Mouse (Mus musculus) embryonic fibroblast, embryonic 13.5 days (primary cell): ENCODE data around the gene Gm16181. TPM values are rescaled to one million over a fixed set of nuclear protein-coding genes. Genes with fewer than 3 reads are reported as not detected.

Experiments
- H3K27ac ChIP-seq: 2 replicates; pipeline ENCODE4 v1.5.1; 2012; ENCODE audit warnings: low read length, control low read depth, inconsistent platforms; ENCODE audit not compliant: insufficient read depth
- H3K4me1 ChIP-seq: 2 replicates; pipeline ENCODE4 v1.6.1; 2011; ENCODE audit warnings: low read length; ENCODE audit not compliant: control insufficient read depth, insufficient read depth
- H3K4me3 ChIP-seq: 2 replicates; pipeline ENCODE4 v1.5.1; 2011; ENCODE audit warnings: mild to moderate bottlenecking, control low read depth, low read length; ENCODE audit not compliant: insufficient read depth
- CTCF ChIP-seq: IDR thresholded peaks from 2 replicates; pipeline ENCODE4 v1.5.1; 2011; ENCODE audit warnings: mild to moderate bottlenecking, control low read depth, low read length, moderate library complexity, borderline replicate concordance; ENCODE audit not compliant: insufficient read depth
- POLR2A ChIP-seq: IDR thresholded peaks from 2 replicates; pipeline ENCODE4 v1.6.1; 2011; ENCODE audit warnings: low read depth, mild to moderate bottlenecking, control low read depth, low read length, moderate library complexity
- polyA plus RNA-seq: library from polyadenylated mRNA; stranded (reverse); fragments of >200 nt; gene quantifications from 2 replicates; pipeline ENCODE4 v1.2.4, GENCODE M21; 2011; ENCODE audit warnings: low read depth; ENCODE audit not compliant: missing spikeins, insufficient read length

Gm16181 gene
- polyA plus RNA-seq, 1 experiment = not detected

- Histone ChIP-seq H3K4me3 (no peak overlapping the region), H3K27ac (no peak overlapping the region), H3K4me1 (no peaks in the 10 kb centered on the region)
- TF ChIP-seq POLR2A (no peak), CTCF (no peak)
These were observed 46.9 kb downstream of the Gm16181 start for GRCm38 (mm10) chr17:35267399-35268086.

- Histone ChIP-seq H3K4me1 (no peaks in the 10 kb centered on the region), H3K27ac (no peak overlapping the region)
These were observed 49.2 kb downstream of the Gm16181 start for GRCm38 (mm10) chr17:35269653-35270347.

GRCm38 (mm10) chr17:35272249-35272648 lies 51.6 kb downstream of the Gm16181 start:
- Histone ChIP-seq H3K4me1 (no peaks in the 10 kb centered on the region), H3K27ac (no peak overlapping the region), H3K4me3 (no peak overlapping the region)
- TF ChIP-seq CTCF (no peak), POLR2A (no peak)

More at GRCm38 (mm10) chr17:35269653-35270347, 49.2 kb downstream of the Gm16181 start:
- no peak overlapping the region for H3K4me3 ChIP-seq
- no peak for TF ChIP-seq POLR2A

Other genes starting within 250 kb of the Gm16181 start
- 6.0 and 6.5 TPM in 2 replicates for gene Hspa1a, start 248.7 kb upstream of the Gm16181 start, polyA plus RNA-seq
- gene Hspa1l, start 248.1 kb upstream of the Gm16181 start, polyA plus RNA-seq = not detected in 2 replicates
- 74.8 and 93.3 TPM in 2 replicates for gene Lsm2, start 239.0 kb upstream of the Gm16181 start, polyA plus RNA-seq
- 81.3 and 85.7 TPM in 2 replicates for gene Vars, start 219.8 kb upstream of the Gm16181 start, polyA plus RNA-seq
- gene Vwa7, start 204.3 kb upstream of the Gm16181 start, polyA plus RNA-seq = 0.12 and 0.26 TPM in 2 replicates
- not detected in 2 replicates for gene Sapcd1, start 192.8 kb upstream of the Gm16181 start, polyA plus RNA-seq
- gene Msh5, start 174.1 kb upstream of the Gm16181 start, polyA plus RNA-seq = 1.2 and 2.8 TPM in 2 replicates
- 266 and 360 TPM in 2 replicates for gene Clic1, start 170.9 kb upstream of the Gm16181 start, polyA plus RNA-seq
- 46.4 and 52.8 TPM in 2 replicates for gene Ddah2, start 161.8 kb upstream of the Gm16181 start, polyA plus RNA-seq
- not detected in 2 replicates for gene Ly6g6c, start 155.4 kb upstream of the Gm16181 start, polyA plus RNA-seq
- gene Mpig6b, start 154.7 kb upstream of the Gm16181 start, polyA plus RNA-seq = 0.22 TPM in 1 of 2 replicates, not detected in the other
- not detected in 2 replicates for gene Ly6g6e, start 143.9 kb upstream of the Gm16181 start, polyA plus RNA-seq
- gene Ly6g6d, start 142.8 kb upstream of the Gm16181 start, polyA plus RNA-seq = not detected in 2 replicates
- not detected in 2 replicates for gene Ly6g6f, start 135.2 kb upstream of the Gm16181 start, polyA plus RNA-seq
- 31.8 and 33.9 TPM in 2 replicates for gene Abhd16a, start 131.6 kb upstream of the Gm16181 start, polyA plus RNA-seq
- gene Ly6g5c, start 112.6 kb upstream of the Gm16181 start, polyA plus RNA-seq = not detected in 2 replicates
- 0.74 TPM in 1 of 2 replicates, not detected in the other for gene Ly6g5b, start 105.4 kb upstream of the Gm16181 start, polyA plus RNA-seq
- 8.9 and 10.2 TPM in 2 replicates for gene Gpank1, start 99.4 kb upstream of the Gm16181 start, polyA plus RNA-seq
- gene Csnk2b, start 98.8 kb upstream of the Gm16181 start, polyA plus RNA-seq = 164 and 169 TPM in 2 replicates
- 16.1 and 18.4 TPM in 2 replicates for gene D17H6S53E, start 94.5 kb upstream of the Gm16181 start, polyA plus RNA-seq
- 0.48 TPM in 1 of 2 replicates, not detected in the other for gene Apom, start 88.8 kb upstream of the Gm16181 start, polyA plus RNA-seq
- 193 and 196 TPM in 2 replicates for gene Bag6, start 85.7 kb upstream of the Gm16181 start, polyA plus RNA-seq
- 174 and 183 TPM in 2 replicates for gene Prrc2a, start 55.9 kb upstream of the Gm16181 start, polyA plus RNA-seq
- gene Aif1, start 44.8 kb upstream of the Gm16181 start, polyA plus RNA-seq = not detected in 2 replicates
- gene Lst1, start 32.4 kb upstream of the Gm16181 start, polyA plus RNA-seq = 2.5 and 3.5 TPM in 2 replicates
- not detected in 2 replicates for gene Ltb, start 26.4 kb upstream of the Gm16181 start, polyA plus RNA-seq
- gene Tnf, start 18.8 kb upstream of the Gm16181 start, polyA plus RNA-seq = 0.35 TPM in 1 of 2 replicates, not detected in the other
- not detected in 2 replicates for gene Lta, start 15.5 kb upstream of the Gm16181 start, polyA plus RNA-seq
- gene Atp6v1g2, start 12.8 kb downstream of the Gm16181 start, polyA plus RNA-seq = 2.0 and 3.7 TPM in 2 replicates
- gene Nfkbil1, start 15.0 kb downstream of the Gm16181 start, polyA plus RNA-seq = 7.9 and 10.1 TPM in 2 replicates
- gene Ddx39b, start 20.9 kb downstream of the Gm16181 start, polyA plus RNA-seq = 182 and 227 TPM in 2 replicates
- 98.1 and 108 TPM in 2 replicates for gene H2-D1, start 41.9 kb downstream of the Gm16181 start, polyA plus RNA-seq
- gene H2-Q1, start 99.6 kb downstream of the Gm16181 start, polyA plus RNA-seq = not detected in 2 replicates
- gene H2-Q2, start 121.4 kb downstream of the Gm16181 start, polyA plus RNA-seq = not detected in 2 replicates
- gene H2-Q4, start 158.8 kb downstream of the Gm16181 start, polyA plus RNA-seq = 6.7 and 13.7 TPM in 2 replicates
- 0.28 and 0.32 TPM in 2 replicates for gene H2-Q6, start 204.0 kb downstream of the Gm16181 start, polyA plus RNA-seq
- 0.57 and 1.8 TPM in 2 replicates for gene H2-Q7, start 218.3 kb downstream of the Gm16181 start, polyA plus RNA-seq
- not detected in 2 replicates for gene H2-Q10, start 249.3 kb downstream of the Gm16181 start, polyA plus RNA-seq